Mouse (Mus musculus) spleen, postnatal 10 days (tissue): ENCODE data around the gene Tnfrsf19.

ENCODE experiments used
- DNase-seq, 2 experiments: peaks; one replicate each; pipeline ENCODE4 v3.0.0; 2021 to 2022; ENCODE audit warnings: low spot score in 2 of 2

Tnfrsf19 gene

DNA sequence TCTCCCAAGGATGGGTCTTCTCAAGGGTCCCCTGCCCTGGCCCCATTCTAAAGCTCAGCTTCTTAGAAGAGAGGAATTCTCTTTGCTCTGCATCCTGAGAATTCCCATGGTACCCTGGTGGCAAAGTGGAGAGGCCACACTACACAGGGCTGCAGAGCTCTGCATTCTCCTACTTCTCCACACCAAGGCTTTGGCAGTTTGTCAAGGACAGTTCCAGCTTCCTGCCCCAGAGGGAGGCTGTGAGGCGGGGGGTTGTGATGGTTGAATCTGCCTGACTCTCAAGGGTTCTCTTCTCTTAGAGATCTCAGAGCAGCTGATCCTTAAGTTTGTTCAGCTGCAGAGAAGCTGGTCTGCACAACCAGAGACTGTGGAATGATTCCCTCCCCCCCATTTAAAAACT lies 23.9 kb downstream of the Tnfrsf19 start:
- no peak for DNase-seq

DNA sequence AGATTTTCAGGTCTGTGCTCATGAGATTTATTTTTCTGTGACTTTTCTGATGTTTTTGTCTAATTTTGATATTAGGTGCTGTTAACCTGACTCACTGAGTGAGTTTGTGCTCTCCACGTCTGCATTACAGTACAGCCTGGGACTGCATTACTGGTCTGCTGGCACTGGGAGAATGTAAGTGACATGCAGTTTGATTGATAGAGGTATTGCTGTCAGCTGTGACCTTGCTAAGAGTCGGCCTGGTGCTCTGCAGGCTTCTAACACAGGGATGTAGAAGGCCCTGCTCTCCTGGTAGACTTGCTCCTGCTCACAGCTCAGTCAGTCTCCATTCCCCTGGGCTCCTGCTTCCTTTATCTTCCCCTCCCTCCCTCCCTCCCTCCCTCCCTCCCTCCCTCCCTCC lies 25.3 kb downstream of the Tnfrsf19 start:
- DNase-seq: no peak

DNA sequence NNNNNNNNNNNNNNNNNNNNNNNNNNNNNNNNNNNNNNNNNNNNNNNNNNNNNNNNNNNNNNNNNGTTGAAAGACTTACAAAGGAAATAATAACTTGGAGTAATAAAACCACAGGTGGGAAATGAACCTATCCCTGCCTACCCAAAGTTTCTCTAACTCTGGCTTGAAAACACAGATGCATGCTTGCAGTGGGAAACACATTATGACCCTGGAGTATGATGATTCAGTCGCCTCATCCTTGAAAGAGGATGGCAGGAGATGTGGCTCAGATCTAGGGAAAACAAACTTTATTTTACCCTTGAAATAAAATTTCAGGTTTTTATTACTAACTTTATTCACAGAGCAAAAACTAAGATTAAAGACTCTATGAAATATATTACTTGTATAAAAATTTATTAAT lies 26.4 kb downstream of the Tnfrsf19 start:
- no peak for DNase-seq

DNA sequence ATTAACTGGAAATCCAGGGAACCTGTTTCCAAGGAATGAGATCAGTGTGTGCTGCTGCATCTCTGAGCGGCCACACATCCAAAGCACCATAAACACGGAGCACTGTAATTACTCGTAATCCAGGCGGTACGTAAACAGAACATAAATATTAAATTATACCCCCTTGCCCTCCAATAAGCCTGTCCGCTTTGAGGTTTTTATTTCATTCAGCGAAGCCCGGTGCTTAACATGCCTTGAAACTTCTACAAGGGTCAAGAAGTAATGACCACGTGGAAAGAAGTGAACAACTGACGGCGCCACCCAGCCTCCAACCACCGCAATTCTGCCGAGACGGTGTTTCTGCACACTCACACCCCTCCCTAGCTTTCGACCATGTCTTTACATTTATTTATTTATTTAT lies 31.7 kb downstream of the Tnfrsf19 start:
- DNase-seq: no peak

DNA sequence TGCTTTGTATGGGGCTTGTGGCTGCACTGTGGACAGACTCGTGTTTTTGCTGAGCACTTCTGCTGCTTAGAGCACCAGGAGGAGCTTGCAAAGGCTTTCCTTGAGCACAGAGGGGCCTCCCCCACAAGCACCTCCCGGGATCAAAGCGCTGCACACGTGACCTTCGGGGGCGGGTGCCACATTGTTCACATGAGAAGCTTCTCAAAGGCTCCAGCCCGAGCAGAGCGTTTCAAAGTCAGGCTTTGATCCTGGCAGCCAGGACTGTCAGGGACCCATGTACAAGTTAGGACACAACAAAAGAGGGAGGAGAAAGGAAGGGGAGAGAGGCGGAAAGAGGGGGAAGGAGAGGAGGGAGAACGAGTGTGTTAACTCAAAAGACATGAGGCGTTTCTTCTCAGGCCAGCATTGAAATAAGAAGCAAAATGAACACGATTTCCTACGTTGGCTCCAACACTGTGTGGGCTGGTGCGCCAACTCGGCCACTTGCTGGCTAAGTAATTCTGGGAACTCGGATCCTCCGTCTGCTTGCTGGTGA lies 33.8 kb downstream of the Tnfrsf19 start:
- peak in 1 of 2 experiments; percentile 31 for DNase-seq

DNA sequence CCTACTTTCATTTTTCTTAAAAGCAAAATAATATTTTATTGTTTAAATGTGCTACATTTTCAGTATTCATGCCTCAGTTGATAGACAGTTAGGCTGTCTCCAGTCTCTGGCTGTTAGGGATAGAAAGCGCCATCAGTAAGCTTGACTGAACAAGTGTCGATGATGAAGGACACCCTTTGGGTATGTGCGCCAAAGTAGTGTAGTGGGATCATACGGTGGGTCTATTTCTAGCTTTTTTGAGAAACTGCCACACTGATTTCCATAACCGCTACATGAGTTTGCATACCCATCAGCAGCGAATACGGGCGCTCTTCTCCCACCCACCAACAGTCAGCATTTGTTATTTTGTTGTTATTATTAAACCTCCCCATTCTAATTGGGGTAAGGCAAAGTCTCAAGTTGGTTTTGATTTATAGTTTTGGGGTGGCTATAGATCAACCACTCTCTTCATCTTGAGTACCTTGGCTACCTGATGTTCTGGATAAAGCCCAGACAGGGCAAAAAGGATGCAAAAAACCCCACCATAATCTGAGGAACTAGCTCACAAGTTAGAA lies 34.6 kb downstream of the Tnfrsf19 start:
- no peak for DNase-seq

DNA sequence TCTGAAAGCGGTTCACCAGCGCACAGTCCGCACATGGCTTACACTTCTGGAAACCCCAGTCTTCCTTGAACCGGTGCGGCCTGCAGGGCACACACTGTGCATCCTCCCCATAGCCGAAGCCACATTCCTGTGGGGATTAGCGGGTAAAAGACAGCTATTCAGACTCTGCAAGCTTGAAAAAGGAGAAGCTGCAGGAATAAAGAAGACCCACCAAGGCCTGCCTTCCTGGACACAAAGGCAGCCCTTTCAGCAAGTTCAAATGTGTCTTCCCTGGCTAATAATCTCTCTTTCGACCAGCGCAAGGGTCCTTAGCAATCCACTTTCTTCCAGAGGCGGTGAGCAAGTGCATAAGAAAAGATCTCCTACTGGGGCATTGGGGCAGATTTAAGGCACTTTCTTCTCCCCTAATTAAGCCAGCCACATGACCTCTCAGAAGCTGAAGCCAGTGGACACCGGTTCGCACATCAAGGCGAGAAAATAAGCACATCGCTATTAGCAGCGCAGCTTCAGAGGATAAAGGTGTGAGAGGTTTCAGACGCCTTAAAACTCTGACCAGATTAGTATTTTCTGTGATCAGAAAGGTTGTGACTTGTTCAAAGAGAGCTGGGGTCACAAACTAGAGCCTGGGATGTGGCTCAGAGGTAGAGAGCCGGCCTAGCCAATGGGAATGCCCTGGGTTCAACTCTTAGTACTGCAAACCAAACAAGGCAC lies 41.0 kb downstream of the Tnfrsf19 start:
- DNase-seq: no peak

DNA sequence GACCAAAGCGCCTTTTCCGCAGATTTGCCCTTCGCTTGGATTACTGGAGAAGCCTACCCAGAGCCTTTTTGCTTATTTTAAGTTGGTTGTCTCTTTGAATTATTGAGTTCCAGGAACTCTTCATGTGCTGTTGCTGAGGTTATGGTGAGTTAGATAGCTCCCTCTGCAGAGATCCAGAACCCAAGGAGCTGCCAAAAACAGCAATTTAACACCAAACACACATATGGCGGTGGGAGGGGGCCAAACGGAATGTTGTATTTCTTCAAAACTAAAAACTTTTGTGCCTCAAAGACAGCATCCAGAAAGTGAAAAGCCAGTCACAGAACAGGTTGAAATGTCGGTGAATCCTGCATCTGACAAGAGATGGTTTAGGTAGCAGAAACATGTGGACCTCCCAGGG lies 42.6 kb downstream of the Tnfrsf19 start:
- DNase-seq: no peak

DNA sequence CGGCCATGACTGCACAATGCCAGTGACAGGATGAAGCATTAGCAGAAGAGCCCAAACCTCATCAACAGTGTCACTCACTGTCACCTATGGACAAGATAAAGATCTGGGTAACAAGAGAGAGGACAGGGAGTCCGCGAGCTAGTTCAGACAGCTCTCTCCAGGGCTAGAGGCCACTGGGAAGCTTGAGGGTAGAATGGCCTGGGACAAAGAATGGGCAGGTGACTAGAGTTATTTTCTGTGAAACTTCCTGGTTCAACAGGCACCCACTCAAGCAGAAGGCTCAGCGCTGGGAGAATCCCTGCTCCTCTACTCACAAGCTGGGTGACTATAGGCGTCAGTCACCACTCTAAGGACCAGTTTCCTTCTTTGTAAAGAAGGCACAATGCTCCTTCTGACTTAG lies 46.2 kb downstream of the Tnfrsf19 start:
- DNase-seq: no peak

DNA sequence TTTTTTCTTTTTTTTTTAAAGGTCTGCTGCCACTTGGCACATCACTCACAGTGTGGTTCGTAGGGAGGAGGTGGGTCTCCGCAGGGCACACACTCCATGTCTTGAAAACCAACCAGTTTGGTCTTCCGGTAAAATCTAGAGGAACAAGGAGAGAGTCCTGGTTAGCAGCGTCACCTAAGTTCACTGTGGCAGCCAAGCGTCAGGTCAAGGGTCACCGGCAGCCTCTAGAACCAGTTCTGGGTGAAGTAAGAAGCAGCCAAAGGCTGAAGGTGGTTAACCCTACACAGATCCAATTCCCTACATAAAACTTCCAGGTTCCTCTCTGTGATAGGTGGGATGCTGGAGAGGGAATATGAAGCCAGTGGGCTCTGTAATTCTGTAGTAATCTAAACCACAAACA lies 49.7 kb downstream of the Tnfrsf19 start:
- DNase-seq: no peak

DNA sequence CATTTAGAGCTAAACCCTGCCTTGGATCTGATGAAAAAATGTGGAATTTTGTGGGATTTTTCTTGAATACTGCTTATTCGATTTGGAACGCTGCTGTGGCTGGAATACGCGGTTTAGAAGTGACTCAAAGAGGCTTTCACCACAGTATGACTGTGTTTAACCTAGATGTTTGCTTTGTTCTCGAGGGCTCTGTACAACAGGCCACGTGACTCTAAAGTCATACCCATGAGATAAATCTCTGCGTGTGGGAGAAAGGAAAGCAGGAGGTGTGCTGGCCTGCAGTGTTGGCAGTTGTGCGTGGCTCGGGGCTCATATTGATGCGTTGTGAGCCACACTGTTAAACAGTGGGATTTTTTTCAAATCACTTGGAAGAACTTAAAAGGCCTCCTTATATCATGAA lies 52.8 kb downstream of the Tnfrsf19 start:
- no peak for DNase-seq

DNA sequence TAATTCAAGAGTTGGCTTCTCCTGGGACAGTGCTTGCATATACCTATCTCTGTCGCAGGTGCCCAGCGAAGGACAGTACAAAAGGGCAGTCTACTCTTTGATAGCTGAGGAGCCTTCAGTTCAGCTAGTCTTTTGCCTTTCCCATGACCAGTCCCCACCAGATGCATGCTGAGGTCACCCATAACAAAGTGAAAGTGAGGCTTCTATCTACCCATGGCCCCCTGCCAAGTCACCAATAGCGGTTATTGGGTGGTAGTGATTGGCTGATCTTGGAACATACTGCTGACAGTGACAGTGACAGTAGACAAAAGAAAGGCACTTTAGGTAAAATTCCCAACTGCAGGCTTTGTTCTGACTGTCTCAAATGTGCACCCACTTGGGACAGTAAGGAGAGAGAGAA lies 53.2 kb downstream of the Tnfrsf19 start:
- no peak for DNase-seq

DNA sequence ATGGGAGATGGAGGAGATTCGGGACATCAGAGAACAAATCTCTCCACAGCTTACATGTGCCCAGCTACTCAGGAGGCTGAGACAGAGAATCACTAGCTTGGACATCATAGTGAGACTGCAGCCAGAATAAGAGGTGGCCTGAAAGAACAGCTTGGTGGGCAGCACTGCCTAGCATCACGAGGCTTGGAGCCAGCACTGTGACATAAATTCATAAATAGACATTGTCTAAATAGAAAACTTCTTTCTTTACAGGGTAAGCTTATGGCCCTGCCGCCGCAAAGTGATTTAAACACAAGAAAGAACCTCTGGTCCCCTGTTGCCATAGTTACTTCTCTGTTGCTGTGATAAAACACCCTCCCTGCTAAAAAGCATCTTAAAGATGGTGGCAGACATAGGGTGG lies 54.1 kb downstream of the Tnfrsf19 start:
- DNase-seq: no peak

DNA sequence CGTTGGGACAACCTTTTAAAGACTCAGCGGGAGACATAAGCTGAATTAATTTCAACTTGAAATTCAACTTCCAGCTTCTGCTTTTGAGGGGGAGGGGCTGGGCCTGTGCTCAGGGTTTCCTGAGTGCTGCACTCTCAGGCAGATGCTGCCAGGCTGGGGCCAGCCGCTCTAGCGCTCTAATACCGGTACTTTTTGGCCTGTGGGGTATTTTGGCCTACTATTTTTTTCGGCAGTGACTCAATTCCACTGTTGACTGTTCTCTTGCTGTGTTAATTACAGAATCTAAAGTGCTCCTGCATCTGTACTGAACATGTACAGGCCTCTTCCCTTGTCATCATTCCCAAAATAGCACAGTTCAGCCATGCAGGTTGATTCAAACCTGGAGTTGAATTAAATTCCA lies 58.1 kb downstream of the Tnfrsf19 start:
- DNase-seq: peak in 1 of 2 experiments; percentile 24

DNA sequence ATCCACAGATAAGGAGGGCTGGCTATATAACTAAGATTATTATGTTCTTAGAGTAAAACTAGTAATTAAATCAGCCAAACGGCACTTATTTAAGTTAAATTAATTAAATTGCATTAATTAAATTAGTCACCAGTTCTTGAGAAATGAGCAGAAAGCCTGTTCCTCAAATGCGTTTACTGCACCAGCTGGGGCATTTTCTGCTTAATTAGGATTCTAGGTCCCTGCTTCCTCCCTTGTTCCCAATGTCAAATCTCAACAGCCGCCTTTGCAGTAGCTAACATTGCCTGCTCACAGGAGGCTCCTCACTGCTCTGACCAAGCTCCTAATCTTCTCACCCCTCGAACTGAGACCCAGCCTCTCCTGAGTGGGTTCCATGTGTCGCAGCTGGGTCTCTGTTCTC lies 59.4 kb downstream of the Tnfrsf19 start:
- DNase-seq: no peak

DNA sequence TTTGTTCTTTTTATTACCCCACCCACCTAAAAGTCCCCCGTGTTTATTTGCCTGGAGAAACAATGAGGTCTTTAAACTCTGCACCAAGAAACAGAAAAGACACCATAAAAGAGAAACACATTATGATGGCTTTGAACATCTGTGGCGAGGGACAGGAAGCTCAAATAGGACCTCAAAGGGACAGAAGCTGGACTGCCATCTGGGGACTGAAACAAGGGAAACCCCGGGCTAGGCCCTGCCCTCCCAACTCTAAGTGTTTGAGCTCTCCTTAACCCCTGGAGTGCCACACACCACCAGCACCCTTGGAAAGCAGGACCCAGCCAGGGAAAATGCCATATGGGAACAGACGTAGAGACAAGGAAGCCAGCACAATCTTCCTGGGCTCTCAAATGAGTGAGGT lies 61.2 kb downstream of the Tnfrsf19 start:
- DNase-seq: no peak

DNA sequence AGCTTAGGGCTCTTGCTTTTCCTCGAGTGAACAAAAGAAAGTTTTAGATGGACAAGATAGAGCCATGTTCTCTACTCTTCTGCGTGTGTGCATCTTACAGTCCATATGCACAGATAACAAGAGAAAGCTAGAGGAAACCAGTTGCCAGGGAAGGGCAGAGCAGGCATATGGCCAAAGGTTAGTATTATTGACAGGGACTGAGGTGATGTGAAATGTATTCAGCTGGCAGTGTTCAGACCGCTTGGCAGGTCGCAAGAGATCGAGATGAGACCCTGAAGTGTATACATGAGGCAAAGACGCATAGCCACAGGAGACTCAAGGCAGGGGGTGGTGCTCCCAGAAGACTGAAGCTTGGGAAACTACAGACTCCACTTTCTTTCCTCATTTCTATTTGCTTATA lies 62.0 kb downstream of the Tnfrsf19 start:
- DNase-seq: no peak

DNA sequence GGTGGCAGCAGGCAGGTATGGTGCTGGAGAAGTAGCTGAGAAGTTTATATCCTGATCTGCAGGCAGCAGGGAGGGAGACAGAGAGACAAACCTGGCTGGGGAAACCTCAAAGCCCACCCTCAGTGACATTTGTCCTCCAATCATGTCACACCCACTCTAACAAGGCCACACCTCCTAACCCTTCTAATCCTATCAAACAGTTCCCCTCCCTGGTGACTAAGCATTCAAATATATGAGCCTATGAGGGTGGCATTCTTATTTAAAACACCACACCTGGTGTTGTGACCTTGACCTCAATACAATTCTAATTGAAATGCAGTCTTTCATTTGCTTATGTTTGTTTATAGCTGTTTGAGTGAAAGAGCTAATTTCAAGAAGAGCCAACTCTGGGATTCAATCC lies 64.2 kb downstream of the Tnfrsf19 start:
- DNase-seq: no peak

DNA sequence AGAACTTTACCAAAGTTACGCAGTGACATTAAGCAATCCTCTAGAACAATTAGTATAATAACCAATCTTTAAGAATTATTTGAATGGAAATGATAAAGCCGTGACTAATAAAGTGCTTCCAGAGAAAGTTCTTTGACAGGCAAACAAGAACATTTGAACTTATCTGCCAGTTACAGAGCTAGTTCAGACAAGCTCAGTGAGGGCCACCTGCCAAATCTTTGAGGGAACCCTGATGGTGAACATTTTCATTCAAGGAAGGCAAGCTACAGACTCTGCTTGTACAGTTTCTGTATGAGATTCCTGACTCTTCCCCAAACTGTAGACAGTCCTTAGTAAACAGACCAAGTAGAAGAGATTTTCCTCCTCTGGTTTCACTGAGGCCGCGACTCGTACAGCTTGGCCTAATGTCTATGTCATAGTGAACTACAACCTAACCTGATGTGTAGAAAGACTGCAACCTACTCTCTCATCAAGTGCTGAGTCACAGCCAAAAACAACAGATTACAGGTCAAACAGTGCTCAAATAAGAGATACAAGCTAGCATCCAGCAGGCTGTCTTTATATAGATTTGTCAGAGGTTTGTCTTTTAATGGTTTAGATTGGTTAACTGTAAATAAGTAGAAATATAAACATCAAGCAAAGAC lies 65.9 kb downstream of the Tnfrsf19 start:
- DNase-seq: no peak

DNA sequence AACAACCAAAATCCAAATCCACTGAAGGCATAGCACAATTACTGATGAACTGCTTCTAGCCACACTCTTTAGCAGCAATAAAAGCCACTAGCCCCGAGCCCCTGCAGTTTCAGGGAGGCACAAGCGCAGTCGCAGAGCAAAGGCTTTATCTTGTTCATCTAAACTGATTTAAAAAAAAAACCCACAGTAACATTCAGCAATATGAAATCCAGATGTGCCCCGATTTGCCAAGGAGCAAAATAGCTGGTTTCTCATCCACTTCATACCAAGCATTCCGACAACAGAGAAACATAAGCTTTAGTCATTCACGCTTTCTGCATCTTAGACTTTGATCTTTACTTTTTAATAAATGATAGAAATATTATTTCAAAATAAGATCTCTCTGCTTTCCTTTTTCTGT lies 68.2 kb downstream of the Tnfrsf19 start:
- DNase-seq: no peak

DNA sequence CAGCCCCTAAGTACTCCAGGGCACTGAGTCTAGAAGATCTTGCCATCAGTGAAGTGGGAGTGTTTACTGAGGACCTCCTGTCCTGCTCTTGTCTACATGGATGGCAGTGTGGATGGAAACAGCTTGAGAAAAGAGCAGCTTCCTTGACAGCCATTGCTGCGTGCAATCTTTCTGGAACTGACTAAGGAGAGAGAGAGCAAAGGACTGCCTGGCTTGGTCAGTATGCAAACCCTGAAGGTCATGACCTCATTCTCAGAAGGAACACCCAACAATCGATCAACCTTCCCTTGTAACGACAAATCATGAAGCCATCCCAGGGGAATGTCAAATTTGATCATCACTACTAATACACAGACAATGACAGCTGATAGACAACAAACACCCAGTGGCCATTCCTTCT lies 70.1 kb downstream of the Tnfrsf19 start:
- DNase-seq: no peak

DNA sequence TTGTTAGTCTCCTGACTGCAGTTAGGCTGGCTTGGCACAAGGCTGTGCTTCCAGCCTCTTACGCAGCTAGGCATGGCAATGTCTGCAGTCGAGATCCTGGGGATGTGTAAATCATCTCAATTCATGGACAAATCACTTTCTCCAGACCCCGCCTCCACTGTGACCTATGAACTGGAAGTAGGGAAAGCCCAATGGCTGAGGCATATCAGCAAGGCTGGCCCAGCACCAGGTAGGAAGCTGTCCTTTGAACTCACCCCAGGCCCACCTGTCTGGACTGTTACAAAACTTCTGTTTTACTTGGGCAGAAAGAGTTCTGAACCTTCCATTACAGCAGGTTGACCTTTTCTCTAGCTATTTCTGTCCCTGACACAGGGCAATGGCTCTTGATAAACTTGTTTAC lies 70.6 kb downstream of the Tnfrsf19 start:
- no peak for DNase-seq

DNA sequence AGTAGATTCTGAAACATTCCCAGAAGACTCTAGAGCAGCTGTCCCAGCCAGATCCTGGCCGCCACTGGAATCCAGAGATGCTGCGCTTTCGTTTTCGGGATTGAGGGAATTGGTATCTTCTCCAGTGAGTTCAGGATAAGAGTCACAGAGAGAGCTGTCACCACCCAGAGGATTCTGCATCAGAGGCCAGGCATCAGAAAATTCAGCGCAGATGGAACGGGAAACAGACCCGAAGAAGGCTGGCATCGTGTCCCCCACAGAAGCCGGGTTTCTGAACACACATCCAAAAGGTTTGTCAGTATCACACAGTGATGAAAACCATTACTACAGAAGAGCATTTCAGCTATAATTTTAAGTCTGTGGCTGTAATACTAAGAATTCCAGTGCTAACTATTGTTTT lies 75.3 kb downstream of the Tnfrsf19 start:
- DNase-seq: no peak
